16 mouse cellular contexts compared by ENCODE assay signal in genomic region chr15:31415181-31415580, GRCm38 (mm10). TPM values are rescaled to one million over a fixed set of nuclear protein-coding genes. Genes with fewer than 3 reads are reported as not detected.
DNase-seq lines count a peak whose midpoint lies in the region; ATAC-seq lines count a peak whose summit lies in the region.
"Had no signal": no experiment of that assay in that cellular context is flagged by ENCODE, and none has a peak within 500 bp of the region (broad histone marks: within the 10 kb centered on the region; RNA-seq: fewer than 3 reads in every experiment).

No protein-coding gene starts in this region.

- no peak for ATAC-seq in heart, embryonic 12.5 days (ENCODE audit: insufficient number of reproducible peaks, low FRiP score)
- ATAC-seq in megakaryocyte, adult 5-6 weeks (ENCODE audit: poor library complexity, severe bottlenecking): no peak
- peak; percentile 26 for ATAC-seq in lung, embryonic 16.5 days (ENCODE audit: low read depth)
- ATAC-seq: forebrain, embryonic 13.5 days; midbrain, embryonic 16.5 days had no signal

- no peak overlapping the region for H3K9ac ChIP-seq in heart, embryonic 12.5 days
- H3K9ac ChIP-seq in lung, embryonic 16.5 days (ENCODE audit: low read length): no peak overlapping the region
- H3K9ac ChIP-seq: forebrain, embryonic 13.5 days; heart, embryonic 15.5 days had no signal

- no peaks in the 10 kb centered on the region for H3K9me3 ChIP-seq in heart, embryonic 10.5 days
- H3K9me3 ChIP-seq in heart, embryonic 12.5 days (replicated peaks): no peaks in the 10 kb centered on the region; the same call in 1 of the 2 replicates
- 0 out of 2 replicates have a peak, but pooled peaks cover 5% of the 10 kb centered on the region for H3K9me3 ChIP-seq in megakaryocyte, embryonic 14.5 days
- H3K9me3 ChIP-seq in lung, embryonic 16.5 days (ENCODE audit: control insufficient read depth, low read length): no peaks in the 10 kb centered on the region
- H3K9me3 ChIP-seq: forebrain, embryonic 13.5 days; heart, embryonic 15.5 days; hindbrain, embryonic 10.5 days had no signal

- H3K27me3 ChIP-seq in heart, embryonic 10.5 days (ENCODE audit: insufficient read depth, poor library complexity, severe bottlenecking): no peaks in the 10 kb centered on the region
- no peaks in the 10 kb centered on the region for H3K27me3 ChIP-seq in heart, embryonic 12.5 days (replicated peaks)
- H3K27me3 ChIP-seq in megakaryocyte, embryonic 14.5 days (replicated peaks): peaks cover 2% of the 10 kb centered on the region
- H3K27me3 ChIP-seq in lung, embryonic 16.5 days (ENCODE audit: control insufficient read depth, insufficient read depth, low read depth, low read length): no peaks in the 10 kb centered on the region
- H3K27me3 ChIP-seq: forebrain, embryonic 13.5 days; heart, embryonic 15.5 days had no signal

- no peak overlapping the region for H3K4me2 ChIP-seq in heart, embryonic 12.5 days
- H3K4me2 ChIP-seq in lung, embryonic 16.5 days (ENCODE audit: low read depth, low read length): no peak overlapping the region
- H3K4me2 ChIP-seq: forebrain, embryonic 13.5 days; heart, embryonic 15.5 days had no signal

- peaks cover 38% of the 10 kb centered on the region for H3K4me1 ChIP-seq in heart, embryonic 10.5 days
- peaks cover 25% of the 10 kb centered on the region for H3K4me1 ChIP-seq in heart, embryonic 12.5 days (replicated peaks)
- H3K4me1 ChIP-seq in megakaryocyte, embryonic 14.5 days: peaks cover 51% of the 10 kb centered on the region
- H3K4me1 ChIP-seq in lung, embryonic 16.5 days (replicated peaks; ENCODE audit: control insufficient read depth, insufficient read depth, low read length): peaks cover 14% of the 10 kb centered on the region
- H3K4me1 ChIP-seq: forebrain, embryonic 13.5 days had no signal

- no peak for DNase-seq in heart, embryonic 10.5 days (ENCODE audit: low spot score)
- no peak for DNase-seq in embryo, embryonic 10.5 days (ENCODE audit: low spot score)
- DNase-seq in urinary bladder, postnatal 25 days (ENCODE audit: low spot score): no peak
- DNase-seq: cerebellum, postnatal 10 days; layer of hippocampus, postnatal 36 days; liver; thymus, postnatal 36 days had no signal

- H3K4me3 ChIP-seq in heart, embryonic 10.5 days: no peak overlapping the region
- H3K4me3 ChIP-seq in heart, embryonic 12.5 days: no peak overlapping the region
- H3K4me3 ChIP-seq in megakaryocyte, embryonic 14.5 days (replicated peaks): peak overlapping the region; percentile 57
- H3K4me3 ChIP-seq in lung, embryonic 16.5 days (ENCODE audit: low read length): no peak overlapping the region
- H3K4me3 ChIP-seq: forebrain, embryonic 13.5 days; heart, embryonic 15.5 days; hindbrain, embryonic 10.5 days had no signal

- H3K27ac ChIP-seq in heart, embryonic 10.5 days: peak overlapping the region; percentile 62; the same call in 1 of the 2 replicates
- no peak overlapping the region for H3K27ac ChIP-seq in heart, embryonic 12.5 days (ENCODE audit: poor library complexity, severe bottlenecking)
- H3K27ac ChIP-seq in lung, embryonic 16.5 days (ENCODE audit: low read length): no peak overlapping the region
- H3K27ac ChIP-seq: forebrain, embryonic 13.5 days; heart, embryonic 15.5 days; hindbrain, embryonic 10.5 days; macrophage had no signal

- 56% methylated on average over 4 of the region's 4 CpGs for WGBS in heart, embryonic 10.5 days
- WGBS in heart, embryonic 12.5 days: 43% methylated on average over 4 of the region's 4 CpGs
- 43% methylated on average over 4 of the region's 4 CpGs for WGBS in lung, embryonic 16.5 days

- H3K36me3 ChIP-seq in heart, embryonic 10.5 days: no peaks in the 10 kb centered on the region
- no peaks in the 10 kb centered on the region for H3K36me3 ChIP-seq in heart, embryonic 12.5 days
- no peaks in the 10 kb centered on the region for H3K36me3 ChIP-seq in megakaryocyte, embryonic 14.5 days (replicated peaks; ENCODE audit: low read length)
- H3K36me3 ChIP-seq in lung, embryonic 16.5 days (ENCODE audit: control insufficient read depth, insufficient read depth, low read length): no peaks in the 10 kb centered on the region
- H3K36me3 ChIP-seq: heart, embryonic 15.5 days; hindbrain, embryonic 10.5 days had no signal

RNA-seq across cellular contexts. Expression of gene Ropn1l, which starts 38.4 kb away (rescaled TPM):
- polyA plus RNA-seq in heart, embryonic 10.5 days (2016; fragmentation: Nextera tagmentation; extraction: Ambion mirVana): 3.4 and 3.7 TPM in 2 replicates
- 2.2 and 2.5 TPM in 2 replicates for polyA plus RNA-seq in heart, embryonic 12.5 days (2016; fragmentation: Nextera tagmentation; extraction: Ambion mirVana)
- polyA plus RNA-seq in megakaryocyte, embryonic 14.5 days (2012; ENCODE audit: insufficient read depth, low replicate concordance): 6.7 TPM in 1 of 2 replicates, not detected in the other
- 1.3 and 1.4 TPM in 2 replicates for total RNA-seq in megakaryocyte, adult 5-6 weeks (2015)
- 1.2 and 1.5 TPM in 2 replicates for total RNA-seq in megakaryocyte, adult 5-6 weeks (2017)
- polyA plus RNA-seq in lung, embryonic 16.5 days (2015; fragmentation: Nextera tagmentation; extraction: Ambion mirVana): 5.6 and 6.2 TPM in 2 replicates

RNA-seq across cellular contexts. Expression of gene Ankrd33b, which starts 47.7 kb away (rescaled TPM):
- polyA plus RNA-seq in heart, embryonic 10.5 days (2016; fragmentation: Nextera tagmentation; extraction: Ambion mirVana): 1.8 and 2.1 TPM in 2 replicates
- polyA plus RNA-seq in heart, embryonic 12.5 days (2016; fragmentation: Nextera tagmentation; extraction: Ambion mirVana): 1.7 and 2.1 TPM in 2 replicates
- polyA plus RNA-seq in megakaryocyte, embryonic 14.5 days (2012; ENCODE audit: insufficient read depth, low replicate concordance): 6.1 and 23.0 TPM in 2 replicates
- total RNA-seq in megakaryocyte, adult 5-6 weeks (2015): 4.8 and 5.1 TPM in 2 replicates
- total RNA-seq in megakaryocyte, adult 5-6 weeks (2017): 5.8 and 9.1 TPM in 2 replicates
- polyA plus RNA-seq in lung, embryonic 16.5 days (2015; fragmentation: Nextera tagmentation; extraction: Ambion mirVana): 3.5 and 3.9 TPM in 2 replicates
